Mouse (Mus musculus) cerebellum, adult 2 months (tissue): ENCODE results near the gene Adrb1. TPM values are rescaled to one million over a fixed set of nuclear protein-coding genes. Genes with fewer than 3 reads are reported as not detected.

Source experiments
- DNase-seq, 2 experiments: peaks; one replicate each; pipeline ENCODE4 v3.0.0; 2021
- H3K27ac ChIP-seq: fragments of 200-500 bp; 2 replicates; pipeline ENCODE4 v1.5.1; 2012; ENCODE audit warnings: low read length, control low read depth, inconsistent platforms; ENCODE audit not compliant: insufficient read depth
- H3K27me3 ChIP-seq: fragments of 200-500 bp; 2 replicates; pipeline ENCODE4 v1.6.1; 2012; ENCODE audit warnings: inconsistent platforms, mild to moderate bottlenecking, low read length, moderate library complexity; ENCODE audit not compliant: control insufficient read depth, insufficient read depth
- H3K4me1 ChIP-seq: fragments of 200-500 bp; 2 replicates; pipeline ENCODE4 v1.6.1; 2011; ENCODE audit warnings: low read length; ENCODE audit not compliant: control insufficient read depth, insufficient read depth
- H3K4me3 ChIP-seq: fragments of 200-500 bp; replicated peaks from 2 replicates; pipeline ENCODE3; 2011; ENCODE audit warnings: mild to moderate bottlenecking, low read depth, low read length, control low read depth; ENCODE audit not compliant: insufficient read depth
- CTCF ChIP-seq: fragments of 200-500 bp; IDR thresholded peaks from 2 replicates; pipeline ENCODE4 v1.5.1; 2011; ENCODE audit warnings: low read depth, mild to moderate bottlenecking, control low read depth, low read length, moderate library complexity, borderline replicate concordance; ENCODE audit not compliant: insufficient read depth
- POLR2A ChIP-seq: fragments of 200-500 bp; IDR thresholded peaks from 2 replicates; pipeline ENCODE4 v1.6.1; 2011; ENCODE audit warnings: low read length, control low read depth, borderline replicate concordance; ENCODE audit not compliant: insufficient read depth
- WGBS: fragments of 180-500 bp; shearing (Covaris S2); methylation state at CpG from one replicate; pipeline ENCODE4 v1.1.7; 2018; 5-methylcytosine and 5-hydroxymethylcytosine counted together
- polyA plus RNA-seq: library from polyadenylated mRNA; depleted of rRNA; stranded (reverse); fragments of >200 nt; gene quantifications from 2 replicates; pipeline ENCODE4 v1.2.3, GENCODE M21; 2012

Adrb1 gene
- polyA plus RNA-seq, 1 experiment: 4.1 TPM

DNA sequence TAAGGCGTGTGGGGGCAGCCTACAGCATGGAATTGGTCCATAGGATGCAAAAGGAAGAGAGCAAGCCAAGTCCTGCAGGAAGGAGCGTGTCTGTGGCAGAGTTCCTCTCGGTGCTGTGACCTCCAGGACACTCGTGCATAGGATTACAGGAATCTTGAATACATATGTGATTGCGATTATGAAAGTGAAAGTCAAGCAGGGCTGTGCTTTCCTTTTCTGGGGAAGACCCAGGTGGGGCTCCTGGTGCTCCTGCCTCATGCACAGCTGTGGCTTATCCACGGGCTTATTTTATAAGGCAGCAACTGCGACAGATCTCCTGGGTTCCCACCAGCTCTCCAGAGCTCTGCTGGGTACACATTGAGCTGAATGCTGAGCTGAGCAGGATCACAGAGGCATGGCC is 39.2 kb upstream of the Adrb1 start:
- WGBS: 90% methylated on average over 7 of the region's 7 CpGs
- no peaks in the 10 kb centered on the region; the same call in 1 of the 2 replicates for H3K4me1 ChIP-seq
- no peak for DNase-seq
- H3K27me3 ChIP-seq: no peaks in the 10 kb centered on the region
- no peak for TF ChIP-seq POLR2A
- TF ChIP-seq CTCF: no peak
- no peak overlapping the region for H3K4me3 ChIP-seq
- H3K27ac ChIP-seq: no peak overlapping the region

DNA sequence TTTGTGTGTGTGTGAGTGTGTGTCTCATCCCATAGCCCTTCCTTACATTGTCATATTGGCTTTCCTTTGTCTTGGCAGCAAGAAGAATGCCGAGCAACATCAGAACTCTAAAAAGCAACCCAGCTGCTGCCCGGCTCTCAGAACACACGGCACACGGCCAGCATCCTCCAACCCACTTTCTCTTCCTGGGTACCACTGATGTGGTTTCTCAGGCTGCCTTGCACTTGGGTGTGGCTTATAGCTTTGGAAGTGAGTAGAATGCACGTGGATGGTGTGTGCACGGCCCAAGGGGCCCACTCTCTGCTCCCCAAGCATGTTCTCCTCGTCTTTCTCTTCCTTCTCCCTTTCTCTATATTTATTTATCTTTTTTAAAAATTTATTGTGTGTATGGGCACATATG is 36.5 kb upstream of the Adrb1 start:
- TF ChIP-seq CTCF: no peak
- no peak for TF ChIP-seq POLR2A
- Histone ChIP-seq H3K4me1 (no peaks in the 10 kb centered on the region; the same call in 1 of the 2 replicates), H3K27ac (no peak overlapping the region), H3K27me3 (no peaks in the 10 kb centered on the region), H3K4me3 (no peak overlapping the region)
- no peak for DNase-seq
- 90% methylated on average over 7 of the region's 7 CpGs for WGBS

DNA sequence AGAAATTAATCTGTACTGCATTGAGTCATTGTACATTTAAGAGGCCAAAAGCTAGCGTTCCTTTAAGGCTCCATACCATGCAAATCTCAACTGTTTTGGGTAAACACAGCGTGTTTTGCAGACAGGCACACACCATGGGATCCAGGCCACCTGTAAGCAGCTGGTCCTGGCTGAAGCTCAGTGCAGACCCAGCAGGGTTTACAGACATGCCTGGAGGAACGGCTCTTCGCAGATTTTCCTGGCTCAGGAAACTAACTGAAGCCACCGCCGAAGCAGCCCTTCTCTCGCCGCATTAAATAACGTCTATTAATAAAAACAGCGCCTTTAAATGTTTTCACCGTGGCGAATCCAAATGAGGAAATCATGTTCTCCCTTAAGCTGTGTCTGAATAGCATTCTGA is 35.8 kb upstream of the Adrb1 start:
- no peak overlapping the region for H3K4me3 ChIP-seq
- no peak overlapping the region for H3K27ac ChIP-seq
- H3K4me1 ChIP-seq: no peaks in the 10 kb centered on the region; the same call in 1 of the 2 replicates
- DNase-seq: peak; percentile 27 to 46
- WGBS: 15% methylated on average over 12 of the region's 12 CpGs
- no peaks in the 10 kb centered on the region for H3K27me3 ChIP-seq
- no peak for TF ChIP-seq POLR2A
- TF ChIP-seq CTCF: no peak

DNA sequence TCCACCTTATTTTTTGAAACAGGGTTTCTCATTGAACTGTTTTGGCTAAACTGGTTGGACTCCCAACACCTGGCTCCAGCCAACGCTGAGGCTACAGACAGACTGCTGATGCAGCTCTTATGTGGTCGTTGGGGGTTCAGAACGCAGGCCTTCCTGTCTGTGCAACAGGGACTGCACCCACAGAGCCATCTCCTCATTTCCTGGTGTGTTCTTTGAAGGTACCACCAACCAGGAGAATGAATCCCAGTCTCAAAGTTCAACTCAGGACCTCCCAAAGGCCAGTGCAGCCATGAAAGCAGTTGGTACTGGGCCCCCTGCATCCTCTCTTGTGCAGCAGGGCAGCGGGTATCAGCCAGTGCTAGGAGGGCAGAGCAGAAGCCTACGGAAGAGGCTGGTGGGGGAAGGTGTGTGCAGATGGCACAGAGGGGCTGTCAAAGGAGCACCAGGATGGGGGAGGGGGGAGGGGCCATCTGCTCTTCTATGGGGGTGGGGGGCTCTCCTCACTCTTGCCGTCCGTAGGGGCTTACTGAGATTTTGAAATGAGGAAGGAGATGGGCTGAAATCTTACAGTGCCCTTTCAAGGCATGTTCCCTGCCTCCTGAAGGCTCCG is 34.9 kb upstream of the Adrb1 start:
- Histone ChIP-seq H3K27ac (no peak overlapping the region), H3K4me1 (no peaks in the 10 kb centered on the region; the same call in 1 of the 2 replicates), H3K4me3 (no peak overlapping the region), H3K27me3 (no peaks in the 10 kb centered on the region)
- no peak for TF ChIP-seq CTCF
- DNase-seq: no peak
- 83% methylated on average over 8 of the region's 8 CpGs for WGBS

DNA sequence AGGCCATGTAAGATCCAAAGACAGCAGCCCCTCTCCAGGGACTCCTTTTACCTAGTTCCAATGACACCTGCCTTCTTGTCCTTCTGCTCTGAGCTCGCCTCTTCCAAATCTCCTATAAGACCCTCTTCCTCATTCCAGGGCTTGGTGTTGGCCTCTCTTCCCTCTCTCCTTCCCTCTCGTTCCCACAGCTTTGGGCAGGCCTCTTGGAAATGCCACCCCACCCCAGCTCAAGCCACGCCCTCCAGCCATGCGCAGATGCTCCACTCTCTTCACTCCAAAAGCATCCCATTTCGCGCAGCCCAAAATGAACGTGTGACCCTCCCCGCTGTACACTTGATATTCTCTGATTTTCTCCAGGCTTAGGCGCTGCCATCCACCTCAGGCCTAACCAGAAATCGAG is 34.3 kb upstream of the Adrb1 start:
- Histone ChIP-seq H3K4me1 (no peaks in the 10 kb centered on the region; the same call in 1 of the 2 replicates), H3K27me3 (no peaks in the 10 kb centered on the region), H3K4me3 (no peak overlapping the region), H3K27ac (no peak overlapping the region)
- WGBS: 93% methylated on average over 10 of the region's 10 CpGs
- no peak for TF ChIP-seq POLR2A
- TF ChIP-seq CTCF: no peak
- no peak for DNase-seq

GRCm38 (mm10) chr19:56688661-56689335 is 33.2 kb upstream of the Adrb1 start:
- no peak for DNase-seq
- no peaks in the 10 kb centered on the region for H3K27me3 ChIP-seq
- WGBS: 94% methylated on average over 12 of the region's 12 CpGs
- H3K27ac ChIP-seq: no peak overlapping the region
- H3K4me1 ChIP-seq: no peaks in the 10 kb centered on the region; the same call in 1 of the 2 replicates
- no peak for TF ChIP-seq CTCF
- TF ChIP-seq POLR2A: no peak
- H3K4me3 ChIP-seq: no peak overlapping the region

GRCm38 (mm10) chr19:56689493-56689892 is 32.5 kb upstream of the Adrb1 start:
- no peak for DNase-seq
- Histone ChIP-seq H3K4me1 (no peaks in the 10 kb centered on the region; the same call in 1 of the 2 replicates), H3K27me3 (no peaks in the 10 kb centered on the region), H3K27ac (no peak overlapping the region), H3K4me3 (no peak overlapping the region)
- TF ChIP-seq CTCF (no peak), POLR2A (no peak)
- WGBS: 92% methylated on average over 6 of the region's 6 CpGs

- no peak for DNase-seq
- Histone ChIP-seq H3K27ac (no peak overlapping the region), H3K4me1 (no peaks in the 10 kb centered on the region; the same call in 1 of the 2 replicates), H3K4me3 (no peak overlapping the region), H3K27me3 (no peaks in the 10 kb centered on the region)
- TF ChIP-seq POLR2A (no peak), CTCF (no peak)
- WGBS: 100% methylated on average over 3 of the region's 3 CpGs
Measured at GRCm38 (mm10) chr19:56691103-56691502, 30.9 kb upstream of the Adrb1 start.

- Histone ChIP-seq H3K4me3 (no peak overlapping the region), H3K27me3 (no peaks in the 10 kb centered on the region), H3K4me1 (no peaks in the 10 kb centered on the region), H3K27ac (no peak overlapping the region)
- WGBS: 54% methylated on average over 5 of the region's 5 CpGs
- TF ChIP-seq POLR2A: no peak
- DNase-seq: no peak
Measured at GRCm38 (mm10) chr19:56692451-56692850, 29.5 kb upstream of the Adrb1 start.
